Mouse (Mus musculus) bone marrow, adult 2 months (tissue): ENCODE measurements around the gene Zfp82.

Experiments
- CTCF ChIP-seq: fragments of 200-500 bp; IDR thresholded peaks from 2 replicates; pipeline ENCODE4 v1.5.1; 2011; ENCODE audit warnings: low read length, control low read depth; ENCODE audit not compliant: control insufficient read depth, insufficient read depth
- POLR2A ChIP-seq: fragments of 200-500 bp; IDR thresholded peaks from 2 replicates; pipeline ENCODE4 v1.6.1; 2011; ENCODE audit warnings: low read depth, mild to moderate bottlenecking, control low read depth, low read length, borderline replicate concordance; ENCODE audit not compliant: control insufficient read depth

DNA sequence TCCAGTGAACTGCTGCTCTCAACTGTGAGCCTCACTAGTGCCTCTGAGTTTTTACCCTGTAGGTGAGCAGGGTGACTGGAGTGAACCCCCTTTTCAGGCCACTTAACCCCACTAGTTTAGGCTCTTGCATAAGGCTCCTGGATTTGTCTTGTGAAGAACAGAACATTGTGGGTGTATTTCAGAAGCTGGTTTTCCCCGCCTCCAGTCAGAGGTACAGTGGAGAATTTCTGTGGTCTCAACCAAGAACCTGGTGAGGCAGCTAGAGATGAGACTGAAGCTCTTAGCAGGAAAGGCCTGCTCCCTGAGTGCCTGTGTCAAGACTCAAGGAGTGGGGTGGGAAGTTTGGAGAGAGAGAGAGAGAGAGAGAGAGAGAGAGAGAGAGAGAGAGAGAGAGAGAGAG lies 65.1 kb downstream of the Zfp82 start:
- TF ChIP-seq CTCF (no peak), POLR2A (no peak)
